Mouse (Mus musculus) MEL (cell line): ENCODE results near the gene Grip1. TPM values are rescaled to one million over a fixed set of nuclear protein-coding genes. Genes with fewer than 3 reads are reported as not detected.

Source experiments
- DNase-seq: peaks from one replicate; pipeline ENCODE4 v3.0.0; 2011; ENCODE audit warnings: low read depth, low spot score
- H3K27ac ChIP-seq: 2 replicates; pipeline ENCODE4 v1.5.1; 2012; ENCODE audit warnings: low read depth, mild to moderate bottlenecking, control low read depth, low read length, moderate library complexity; ENCODE audit not compliant: control insufficient read depth
- H3K27me3 ChIP-seq, 2 experiments: fragments of 150-350 bp in 1 of 2; sonication (generic) in 1 of 2; 2 replicates each; pipeline ENCODE4 v1.6.1; 2012; ENCODE audit warnings: low read length in 2 of 2, mild to moderate bottlenecking in 2 of 2, improper control_type of control experiment in 1 of 2, moderate library complexity in 1 of 2; ENCODE audit not compliant: insufficient read depth in 2 of 2, control insufficient read depth in 1 of 2
- H3K36me3 ChIP-seq, 2 experiments: 2 replicates each; pipeline ENCODE4 v1.6.1; 2012 to 2014; ENCODE audit warnings: low read length in 2 of 2, improper control_type of control experiment in 1 of 2, inconsistent platforms in 1 of 2, mild to moderate bottlenecking in 1 of 2; ENCODE audit not compliant: insufficient read depth in 2 of 2, control insufficient read depth in 1 of 2
- H3K4me1 ChIP-seq, 2 experiments: fragments of 150-350 bp in 1 of 2; sonication (generic) in 1 of 2; 2 replicates each; pipeline ENCODE4 v1.6.1; 2012; ENCODE audit warnings: low read length in 2 of 2, improper control_type of control experiment in 1 of 2, mild to moderate bottlenecking in 1 of 2; ENCODE audit not compliant: insufficient read depth in 2 of 2, control insufficient read depth in 1 of 2
- H3K4me3 ChIP-seq, 2 experiments: fragments of 150-350 bp in 1 of 2; sonication (generic) in 1 of 2; 2 replicates each; pipeline ENCODE4 v1.5.1; 2012; ENCODE audit warnings: low read depth in 2 of 2, low read length in 2 of 2, mild to moderate bottlenecking in 2 of 2, moderate library complexity in 2 of 2, control low read depth in 1 of 2, improper control_type of control experiment in 1 of 2; ENCODE audit not compliant: control insufficient read depth in 1 of 2, insufficient read depth in 1 of 2
- H3K79me2 ChIP-seq: 2 replicates; pipeline ENCODE4 v1.6.1; 2012; ENCODE audit warnings: mild to moderate bottlenecking, low read length, moderate library complexity; ENCODE audit not compliant: control insufficient read depth, poor library complexity, insufficient read depth
- H3K9ac ChIP-seq: 2 replicates; pipeline ENCODE4 v1.6.1; 2012; ENCODE audit warnings: low read depth, mild to moderate bottlenecking, control low read depth, low read length, moderate library complexity; ENCODE audit not compliant: control insufficient read depth, poor library complexity, severe bottlenecking
- H3K9me3 ChIP-seq: fragments of 150-350 bp; sonication (generic); replicated peaks from 2 replicates; pipeline ENCODE4 v1.6.1; 2012; ENCODE audit warnings: mild to moderate bottlenecking, low read length, improper control_type of control experiment, moderate library complexity; ENCODE audit not compliant: insufficient read depth
- BHLHE40 ChIP-seq: IDR thresholded peaks from 2 replicates; pipeline ENCODE4 v1.6.1; 2012; ENCODE audit warnings: low read depth, mild to moderate bottlenecking, inconsistent platforms, low read length, improper control_type of control experiment, borderline replicate concordance
- CHD2 ChIP-seq: IDR thresholded peaks from 2 replicates; pipeline ENCODE4 v1.6.1; 2011; ENCODE audit warnings: low read length, improper control_type of control experiment
- E2F4 ChIP-seq: IDR thresholded peaks from 2 replicates; pipeline ENCODE4 v1.6.1; 2011; ENCODE audit warnings: low read depth, low read length, improper control_type of control experiment, borderline replicate concordance
- GATA1 ChIP-seq: IDR thresholded peaks from 2 replicates; pipeline ENCODE4 v1.6.1; 2011; ENCODE audit warnings: low read depth, low read length, improper control_type of control experiment
- HCFC1 ChIP-seq: IDR thresholded peaks from 2 replicates; pipeline ENCODE4 v1.6.1; 2012; ENCODE audit warnings: low read depth, mild to moderate bottlenecking, inconsistent platforms, low read length, improper control_type of control experiment, moderate library complexity
- JUND ChIP-seq: IDR thresholded peaks from 2 replicates; pipeline ENCODE4 v1.6.1; 2011; ENCODE audit warnings: low read depth, mild to moderate bottlenecking, improper control_type of control experiment, low read length
- KAT2A ChIP-seq: conservative IDR thresholded peaks from 2 replicates; pipeline ENCODE4 v1.6.1; 2012; ENCODE audit warnings: low read depth, low read length, improper control_type of control experiment, inconsistent platforms
- MAX ChIP-seq: IDR thresholded peaks from 2 replicates; pipeline ENCODE4 v1.6.1; 2011; ENCODE audit warnings: low read length, improper control_type of control experiment
- MAZ ChIP-seq: IDR thresholded peaks from 2 replicates; pipeline ENCODE4 v1.6.1; 2012; ENCODE audit warnings: low read depth, mild to moderate bottlenecking, inconsistent platforms, low read length, improper control_type of control experiment
- MXI1 ChIP-seq: IDR thresholded peaks from 2 replicates; pipeline ENCODE4 v1.6.1; 2011; ENCODE audit warnings: mild to moderate bottlenecking, low read depth, low read length, improper control_type of control experiment
- MYB ChIP-seq: IDR thresholded peaks from 2 replicates; pipeline ENCODE4 v1.6.1; 2011; ENCODE audit warnings: mild to moderate bottlenecking, low read depth, low read length, improper control_type of control experiment
- MYC ChIP-seq: IDR thresholded peaks from 2 replicates; pipeline ENCODE4 v1.6.1; 2011; ENCODE audit warnings: low read depth, mild to moderate bottlenecking, low read length, improper control_type of control experiment, moderate library complexity
- NRF1 ChIP-seq: IDR thresholded peaks from 2 replicates; pipeline ENCODE4 v1.6.1; 2014; ENCODE audit warnings: low read depth, mild to moderate bottlenecking, inconsistent platforms, low read length, improper control_type of control experiment, moderate library complexity; ENCODE audit not compliant: poor library complexity, insufficient read depth, severe bottlenecking
- RCOR1 ChIP-seq: IDR thresholded peaks from 2 replicates; pipeline ENCODE4 v1.6.1; 2012; ENCODE audit warnings: low read depth, mild to moderate bottlenecking, inconsistent platforms, low read length, improper control_type of control experiment
- SMC3 ChIP-seq: IDR thresholded peaks from 2 replicates; pipeline ENCODE4 v1.6.1; 2011; ENCODE audit warnings: low read depth, low read length, improper control_type of control experiment
- TCF12 ChIP-seq: IDR thresholded peaks from 2 replicates; pipeline ENCODE4 v1.6.1; 2014; ENCODE audit warnings: low read depth, mild to moderate bottlenecking, inconsistent platforms, low read length, improper control_type of control experiment, moderate library complexity
- UBTF ChIP-seq: IDR thresholded peaks from 2 replicates; pipeline ENCODE4 v1.6.1; 2012; ENCODE audit warnings: low read depth, mild to moderate bottlenecking, inconsistent platforms, low read length, improper control_type of control experiment, moderate library complexity, borderline replicate concordance; ENCODE audit not compliant: insufficient read depth
- USF1 ChIP-seq: IDR thresholded peaks from 2 replicates; pipeline ENCODE4 v1.6.1; 2014; ENCODE audit warnings: low read depth, mild to moderate bottlenecking, inconsistent platforms, low read length, improper control_type of control experiment, moderate library complexity
- ZC3H11A ChIP-seq: IDR thresholded peaks from 2 replicates; pipeline ENCODE4 v1.6.1; 2012; ENCODE audit warnings: low read depth, mild to moderate bottlenecking, inconsistent platforms, low read length, improper control_type of control experiment
- ZKSCAN1 ChIP-seq: IDR thresholded peaks from 2 replicates; pipeline ENCODE4 v1.6.1; 2012; ENCODE audit warnings: low read depth, mild to moderate bottlenecking, inconsistent platforms, low read length, improper control_type of control experiment, moderate library complexity
- polyA plus RNA-seq, 2 experiments: library from polyadenylated mRNA; stranded (reverse) in 1 of 2; unstranded in 1 of 2; fragments of >175 nt in 1 of 2; fragments of >200 nt in 1 of 2; gene quantifications; 2 replicates each; pipeline versions ENCODE4 v1.2.1 to v1.2.4; 2012; ENCODE audit warnings: low replicate concordance in 2 of 2, low read depth in 1 of 2; ENCODE audit not compliant: insufficient read length in 2 of 2, insufficient read depth in 1 of 2, missing spikeins in 1 of 2
- total RNA-seq: library from RNA; depleted of rRNA; stranded (reverse); fragments of 300-350 nt; gene quantifications from 2 replicates; pipeline ENCODE4 v1.2.3, GENCODE M21; 2012

Gene Grip1
- total and polyA plus RNA-seq, 3 experiments, result 0.04 TPM; not detected in 2

GRCm38 (mm10) chr10:119467976-119468375, 14.3 kb downstream of the Grip1 start:
- Histone ChIP-seq H3K36me3 (no peaks in the 10 kb centered on the region), H3K4me1 (no peaks in the 10 kb centered on the region), H3K4me3 (no peak overlapping the region), H3K9me3 (no peaks in the 10 kb centered on the region), H3K27ac (no peak overlapping the region), H3K27me3 (no peaks in the 10 kb centered on the region), H3K79me2 (no peaks in the 10 kb centered on the region), H3K9ac (no peak overlapping the region)
- no peak for TF ChIP-seq ZKSCAN1
- TF ChIP-seq MAX, result no peak
- TF ChIP-seq NRF1, result no peak
- TF ChIP-seq GATA1, result no peak
- no peak for TF ChIP-seq UBTF
- no peak for TF ChIP-seq ZC3H11A
- no peak for TF ChIP-seq SMC3
- TF ChIP-seq MAZ, result no peak
- no peak for TF ChIP-seq MXI1
- no peak for TF ChIP-seq CHD2
- no peak for TF ChIP-seq MYC
- no peak for TF ChIP-seq E2F4
- TF ChIP-seq MYB, result no peak
- TF ChIP-seq TCF12, result no peak
- no peak for DNase-seq

GRCm38 (mm10) chr10:119470096-119470495, 16.5 kb downstream of the Grip1 start:
- no peak for DNase-seq

GRCm38 (mm10) chr10:119475166-119475565, 21.5 kb downstream of the Grip1 start:
- Histone ChIP-seq H3K36me3 (no peaks in the 10 kb centered on the region), H3K27ac (no peak overlapping the region), H3K4me1 (no peaks in the 10 kb centered on the region), H3K9ac (no peak overlapping the region), H3K79me2 (no peaks in the 10 kb centered on the region), H3K27me3 (no peaks in the 10 kb centered on the region), H3K4me3 (no peak overlapping the region), H3K9me3 (no peaks in the 10 kb centered on the region)
- DNase-seq, result no peak
- no peak for TF ChIP-seq TCF12
- TF ChIP-seq HCFC1, result no peak
- no peak for TF ChIP-seq SMC3
- no peak for TF ChIP-seq RCOR1
- no peak for TF ChIP-seq MYB
- TF ChIP-seq JUND, result no peak
- no peak for TF ChIP-seq USF1
- no peak for TF ChIP-seq MAX
- no peak for TF ChIP-seq ZC3H11A

More at GRCm38 (mm10) chr10:119470096-119470495, 16.5 kb downstream of the Grip1 start:
- Histone ChIP-seq H3K27me3 (no peaks in the 10 kb centered on the region), H3K4me3 (no peak overlapping the region), H3K9ac (no peak overlapping the region), H3K9me3 (no peaks in the 10 kb centered on the region), H3K4me1 (no peaks in the 10 kb centered on the region), H3K79me2 (no peaks in the 10 kb centered on the region), H3K27ac (no peak overlapping the region), H3K36me3 (no peaks in the 10 kb centered on the region)
- TF ChIP-seq BHLHE40 (no peak), HCFC1 (no peak), E2F4 (no peak), KAT2A (no peak), MAX (no peak)
